Mouse (Mus musculus): Measurements from ENCODE around the gene Unk.
"Not testable (repeated sequence)": the region's sequence is repeated elsewhere in the genome, so short reads cannot be mapped to it uniquely, and the experiment has no call there.

DNA sequence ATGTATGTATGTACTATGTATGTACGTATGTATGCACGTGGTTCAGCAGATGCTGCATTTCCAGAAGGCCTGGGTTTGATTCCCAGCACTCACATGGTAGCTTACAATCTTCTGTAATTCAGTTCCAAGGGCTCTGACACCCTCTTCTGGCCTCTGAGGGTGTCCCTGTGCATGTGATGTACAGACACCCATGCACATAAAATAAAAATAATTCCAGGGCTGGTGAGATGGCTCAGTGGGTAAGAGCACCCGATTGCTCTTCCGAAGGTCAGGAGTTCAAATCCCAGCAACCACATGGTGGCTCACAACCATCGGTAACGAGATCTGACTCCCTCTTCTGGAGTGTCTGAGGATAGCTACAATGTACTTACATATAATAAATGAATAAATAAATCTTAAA lies 62.8 kb downstream of the Unk start:
- TF ChIP-seq CTCF (IDR thresholded peaks at IDR 0.05; ENCODE audit: borderline replicate concordance, insufficient read depth, low read depth, low read length); POLR2A (IDR thresholded peaks at IDR 0.05; ENCODE audit: borderline replicate concordance, insufficient read depth, low read length): not testable (repeated sequence)

All from cerebellum, adult 2 months (tissue).